Mouse (Mus musculus): ENCODE measurements around the gene Kcns1.

The Kcns1 gene

DNA sequence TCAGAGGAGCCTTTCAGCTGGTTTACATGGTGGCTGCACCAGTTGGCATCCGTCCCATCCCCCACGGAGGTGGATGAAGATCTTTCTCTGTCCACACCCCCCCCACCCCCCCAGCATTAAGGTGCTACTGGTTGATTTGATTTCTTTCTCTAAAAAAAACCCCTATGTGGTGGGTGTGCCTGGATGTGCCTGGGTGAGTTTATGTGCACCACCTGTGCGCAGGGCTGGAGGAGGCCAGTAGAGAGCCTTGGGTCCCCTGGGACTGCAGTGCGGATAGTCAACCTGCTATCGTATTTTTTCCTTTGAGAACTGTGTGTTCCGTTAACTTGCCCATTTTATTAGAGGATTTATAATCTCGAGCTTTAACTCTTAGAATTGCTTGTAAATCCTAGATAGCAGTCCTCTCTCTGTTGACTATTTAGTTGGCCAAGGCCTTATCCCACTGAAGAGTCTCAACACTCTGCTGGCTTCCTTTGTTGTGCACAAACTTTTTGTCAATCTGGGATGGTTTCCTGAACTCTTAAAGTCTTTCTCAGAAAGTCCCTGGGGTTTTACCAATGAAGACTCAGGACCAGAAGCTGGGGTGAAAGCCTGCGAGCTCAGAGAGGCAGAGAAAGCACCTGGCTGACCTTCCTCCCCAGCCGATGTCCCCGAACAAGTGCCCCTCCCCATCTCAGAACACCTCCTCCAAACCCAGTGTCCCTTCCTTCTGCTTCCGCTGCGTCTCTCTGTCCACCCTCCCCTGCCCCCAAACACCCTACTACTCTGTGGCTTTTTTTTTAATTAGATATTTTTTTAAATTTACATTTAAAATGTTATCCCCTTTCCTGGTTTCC, 42.1 kb downstream of the Kcns1 start:
- in situ Hi-C loops (cut with MboI; ENCODE audit: low sequenced_read_pairs), result no loop called here

DNA sequence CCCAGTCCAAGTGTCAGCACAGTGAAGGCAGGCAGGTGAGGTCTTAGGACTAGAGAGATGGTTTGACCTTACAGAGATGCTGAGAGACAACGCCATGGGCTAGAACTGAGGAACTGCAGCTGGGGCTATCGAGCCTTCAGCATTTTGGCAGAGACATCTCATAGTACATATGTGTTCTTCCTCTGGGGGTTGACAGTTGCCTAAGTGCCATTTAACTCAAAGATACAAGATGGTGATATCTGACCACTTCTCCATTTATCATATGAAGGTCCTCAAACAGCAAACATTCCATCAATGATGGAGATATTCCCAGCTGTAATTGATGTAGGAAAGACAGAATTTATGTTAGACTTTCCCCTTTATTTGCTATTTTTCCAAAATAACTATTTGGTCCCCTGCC, 43.6 kb downstream of the Kcns1 start:
- in situ Hi-C loops (cut with MboI; ENCODE audit: low sequenced_read_pairs), result no loop called here

DNA sequence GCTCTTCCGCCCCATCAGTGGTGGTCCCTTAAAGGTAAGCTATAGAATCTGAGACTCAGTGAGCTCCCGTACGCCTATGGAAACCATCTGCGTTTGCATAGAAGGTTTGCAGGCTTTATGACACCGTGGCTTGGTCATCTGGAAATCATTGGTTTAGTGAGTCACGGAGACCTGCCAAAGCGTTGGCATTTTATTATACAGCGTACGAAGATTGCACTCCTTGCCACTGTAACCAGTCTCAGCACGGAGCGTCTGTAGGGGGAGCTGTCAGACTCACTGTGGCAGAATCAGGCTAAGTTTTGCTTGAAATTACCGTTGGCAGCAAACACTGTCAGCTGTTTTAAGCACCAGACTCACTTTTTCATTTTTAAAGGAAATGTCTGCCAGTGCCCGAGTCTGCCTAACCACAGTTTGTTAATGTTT, 44.4 kb downstream of the Kcns1 start:
- in situ Hi-C loops (cut with MboI; ENCODE audit: low sequenced_read_pairs), result no loop called here

DNA sequence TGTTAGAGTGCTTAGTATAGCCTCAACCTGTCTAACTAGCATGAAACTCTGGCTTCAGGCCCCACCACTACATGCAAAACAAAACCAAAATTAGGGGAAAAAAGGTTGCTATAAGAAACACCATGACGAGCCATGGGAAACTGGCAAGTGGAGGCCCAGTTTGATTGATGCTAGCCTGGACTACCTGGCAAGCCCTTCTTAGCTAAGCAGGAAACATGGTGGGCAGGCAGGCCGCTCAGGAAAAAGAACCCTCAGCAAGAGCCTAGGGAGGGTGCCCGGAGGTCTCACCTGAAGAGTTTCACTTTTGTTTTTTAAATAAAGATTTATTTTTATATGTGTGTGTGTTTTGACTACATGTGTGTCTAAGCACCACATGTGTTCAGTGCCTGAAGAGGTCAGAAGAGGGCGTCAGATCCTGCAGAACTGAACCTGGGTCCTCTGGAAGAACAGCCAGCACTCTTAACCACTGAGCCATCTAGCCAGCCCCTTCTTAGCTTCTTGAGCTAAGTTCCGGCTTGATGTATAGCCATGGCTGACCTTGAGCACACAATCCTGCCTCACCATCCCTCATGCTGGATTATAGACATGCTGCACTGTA, 47.6 kb downstream of the Kcns1 start:
- in situ Hi-C loops (cut with MboI; ENCODE audit: low sequenced_read_pairs), result no loop called here

DNA sequence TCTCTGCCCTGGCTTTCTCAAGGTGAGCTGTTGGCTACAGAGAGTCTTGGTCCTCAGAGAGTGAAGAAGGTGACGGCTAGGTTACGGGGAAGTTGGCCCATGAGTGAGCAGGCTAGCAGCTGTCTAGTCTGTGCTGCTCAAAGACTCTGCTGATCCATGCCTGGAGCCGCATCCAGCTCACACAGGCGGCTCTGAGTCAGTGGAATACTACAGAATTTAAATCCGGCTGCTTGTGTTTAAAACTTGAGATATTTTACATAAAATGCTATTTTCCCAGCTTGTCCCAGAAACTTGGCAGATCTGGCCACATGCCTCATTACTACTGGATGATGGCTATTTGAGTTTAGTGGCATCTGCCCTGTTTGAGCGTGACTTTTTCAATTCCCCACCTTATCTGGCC, 51.4 kb downstream of the Kcns1 start:
- in situ Hi-C loops (cut with MboI; ENCODE audit: low sequenced_read_pairs), result no loop called here

DNA sequence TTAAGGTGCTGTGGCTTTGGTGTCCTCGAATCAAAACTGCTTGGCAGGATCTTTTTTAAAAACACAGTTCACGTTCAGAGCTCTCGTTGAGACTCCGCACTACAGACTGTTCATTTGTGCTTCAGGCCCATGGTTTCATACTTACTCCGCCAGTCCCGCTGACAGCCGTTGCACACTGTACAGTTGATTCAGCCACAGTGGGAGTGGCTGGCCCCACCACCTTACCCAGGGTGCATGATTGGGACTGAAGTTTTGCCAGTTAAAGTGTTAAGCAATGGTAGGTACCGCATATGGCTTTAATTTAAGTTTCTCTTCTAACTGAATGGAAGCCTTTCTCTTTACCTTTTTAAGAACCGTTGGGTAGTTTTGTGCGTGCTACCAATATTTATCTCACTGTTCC, 55.4 kb downstream of the Kcns1 start:
- in situ Hi-C loops (cut with MboI; ENCODE audit: low sequenced_read_pairs), result no loop called here

DNA sequence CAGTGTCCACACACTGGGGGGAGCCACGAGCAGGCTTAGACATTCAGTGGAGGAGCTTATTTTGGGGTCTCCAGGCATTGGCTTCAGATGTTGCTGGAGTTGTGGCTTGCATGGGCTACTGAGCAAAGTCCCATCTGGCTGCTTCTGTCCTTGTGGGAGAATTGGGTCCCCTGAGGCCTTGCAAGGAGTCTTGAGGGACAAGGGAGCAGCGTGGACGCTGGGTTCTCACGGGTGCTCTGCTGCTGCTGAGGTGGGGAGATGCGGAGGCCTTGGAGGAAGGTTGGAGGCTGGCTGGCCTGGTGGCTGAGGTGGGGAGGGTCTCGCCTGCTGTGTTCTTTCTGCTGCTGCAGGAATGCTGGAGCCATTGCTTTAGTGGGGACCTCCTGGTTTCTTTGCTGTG, 56.9 kb downstream of the Kcns1 start:
- in situ Hi-C loops (cut with MboI; ENCODE audit: low sequenced_read_pairs), result no loop called here

Measured in CH12F3 (cell line).